In genomic region chr17:87861587-87861986, GRCm38 (mm10) we compare ENCODE assay signal across 32 mouse cellular contexts. TPM values are rescaled to one million over a fixed set of nuclear protein-coding genes. Genes with fewer than 3 reads are reported as not detected.
DNase-seq lines count a peak whose midpoint lies in the region; ATAC-seq and TF ChIP-seq lines count a peak whose summit lies in the region.
"Had no signal": no experiment of that assay in that cellular context is flagged by ENCODE, and none has a peak within 500 bp of the region (broad histone marks: within the 10 kb centered on the region; RNA-seq: fewer than 3 reads in every experiment).

No protein-coding gene starts in this region.

- DNase-seq in forebrain, embryonic 11.5 days (ENCODE audit: low spot score): peak; percentile 41
- no peak for DNase-seq in forebrain, postnatal 0 days
- peak; percentile 13 for DNase-seq in urinary bladder, adult 2 months (ENCODE audit: low spot score)
- no peak for DNase-seq in urinary bladder, postnatal 36 days (ENCODE audit: low spot score in 2 of 2)
- peak; percentile 43 for DNase-seq in adrenal gland, postnatal 10 days
- no peak for DNase-seq in lung, postnatal 0 days (ENCODE audit: low spot score)
- DNase-seq in cerebellum, adult 11-12 months: no peak
- DNase-seq: B cell, adult 2 months; gastrocnemius, postnatal 25 days; kidney, adult 11 months; layer of hippocampus, adult 9-11 months; lung, adult 18-20 months had no signal

- H3K27ac ChIP-seq in forebrain, embryonic 11.5 days (ENCODE audit: low read depth, low read length): no peak overlapping the region
- no peak overlapping the region for H3K27ac ChIP-seq in forebrain, postnatal 0 days (ENCODE audit: low read depth, low read length)
- no peak overlapping the region for H3K27ac ChIP-seq in lung, postnatal 0 days (ENCODE audit: low read length)
- H3K27ac ChIP-seq: heart, adult 2 months; hindbrain, embryonic 10.5 days; limb, embryonic 13.5 days; liver, embryonic 12.5 days; midbrain, embryonic 12.5 days; neural tube, embryonic 13.5 days had no signal

- no peak overlapping the region for H3K4me2 ChIP-seq in forebrain, embryonic 11.5 days (ENCODE audit: low read depth, low read length, severe bottlenecking)
- no peak overlapping the region for H3K4me2 ChIP-seq in forebrain, postnatal 0 days (ENCODE audit: low read depth)
- H3K4me2 ChIP-seq in lung, postnatal 0 days (replicated peaks; ENCODE audit: low read depth, low read length): no peak overlapping the region
- H3K4me2 ChIP-seq: limb, embryonic 13.5 days; liver, embryonic 12.5 days; midbrain, embryonic 12.5 days; neural tube, embryonic 13.5 days had no signal

- no peak for TF ChIP-seq EP300 in lung, postnatal 0 days (IDR thresholded peaks at IDR 0.05)

- H3K4me1 ChIP-seq in forebrain, embryonic 11.5 days (replicated peaks; ENCODE audit: control insufficient read depth, insufficient read depth, low read length): no peaks in the 10 kb centered on the region
- H3K4me1 ChIP-seq in forebrain, postnatal 0 days (ENCODE audit: insufficient read depth): no peaks in the 10 kb centered on the region
- H3K4me1 ChIP-seq in lung, postnatal 0 days (ENCODE audit: insufficient read depth, low read depth, low read length): no peaks in the 10 kb centered on the region
- H3K4me1 ChIP-seq: hindbrain, embryonic 10.5 days; limb, embryonic 13.5 days; liver, embryonic 12.5 days; midbrain, embryonic 12.5 days; neural tube, embryonic 13.5 days had no signal

- H3K36me3 ChIP-seq in forebrain, embryonic 11.5 days (ENCODE audit: control insufficient read depth, insufficient read depth, low read length): no peaks in the 10 kb centered on the region
- no peaks in the 10 kb centered on the region for H3K36me3 ChIP-seq in forebrain, postnatal 0 days (ENCODE audit: insufficient read depth)
- H3K36me3 ChIP-seq in lung, postnatal 0 days (ENCODE audit: insufficient read depth, low read length): no peaks in the 10 kb centered on the region
- H3K36me3 ChIP-seq: hindbrain, embryonic 10.5 days; limb, embryonic 13.5 days; liver, embryonic 12.5 days; midbrain, embryonic 12.5 days; neural tube, embryonic 13.5 days had no signal

- no peaks in the 10 kb centered on the region for H3K9me3 ChIP-seq in forebrain, embryonic 11.5 days (ENCODE audit: control insufficient read depth, low read length)
- H3K9me3 ChIP-seq in forebrain, postnatal 0 days (ENCODE audit: low read length): no peaks in the 10 kb centered on the region
- H3K9me3 ChIP-seq in lung, postnatal 0 days (ENCODE audit: low read length): no peaks in the 10 kb centered on the region
- H3K9me3 ChIP-seq: hindbrain, embryonic 10.5 days; limb, embryonic 13.5 days; liver, embryonic 12.5 days; midbrain, embryonic 12.5 days; neural tube, embryonic 13.5 days had no signal

- WGBS in forebrain, embryonic 11.5 days: 81% methylated on average over 5 of the region's 5 CpGs
- WGBS in forebrain, postnatal 0 days: 70% methylated on average over 5 of the region's 5 CpGs
- WGBS in lung, postnatal 0 days: 25% methylated on average over 5 of the region's 5 CpGs

- H3K9ac ChIP-seq in forebrain, embryonic 11.5 days (ENCODE audit: low read length): no peak overlapping the region
- H3K9ac ChIP-seq in forebrain, postnatal 0 days: no peak overlapping the region
- H3K9ac ChIP-seq in lung, postnatal 0 days (replicated peaks; ENCODE audit: low read depth): no peak overlapping the region
- H3K9ac ChIP-seq: limb, embryonic 13.5 days; liver, embryonic 12.5 days; midbrain, embryonic 12.5 days; neural tube, embryonic 13.5 days had no signal

- no peak for TF ChIP-seq CTCF in forebrain, postnatal 0 days (IDR thresholded peaks at IDR 0.05; ENCODE audit: low read depth)
- TF ChIP-seq CTCF in lung, postnatal 0 days (IDR thresholded peaks at IDR 0.05): no peak

- H3K4me3 ChIP-seq in forebrain, embryonic 11.5 days (ENCODE audit: low read depth, low read length): no peak overlapping the region
- no peak overlapping the region for H3K4me3 ChIP-seq in forebrain, postnatal 0 days (ENCODE audit: low read depth, low read length)
- no peak overlapping the region for H3K4me3 ChIP-seq in lung, postnatal 0 days (ENCODE audit: low read depth, low read length)
- H3K4me3 ChIP-seq: heart, adult 2 months; hindbrain, embryonic 10.5 days; limb, embryonic 13.5 days; liver, embryonic 12.5 days; midbrain, embryonic 12.5 days; neural tube, embryonic 13.5 days had no signal

- ATAC-seq in forebrain, embryonic 11.5 days (replicated peaks; ENCODE audit: low FRiP score): no peak
- ATAC-seq in forebrain, postnatal 0 days: no peak
- ATAC-seq in lung, postnatal 0 days: no peak
- ATAC-seq: forebrain, embryonic 14.5 days; hindbrain, embryonic 16.5 days; liver, embryonic 12.5 days had no signal

- no peaks in the 10 kb centered on the region for H3K27me3 ChIP-seq in forebrain, embryonic 11.5 days (ENCODE audit: control insufficient read depth, insufficient read depth, low read length)
- H3K27me3 ChIP-seq in forebrain, postnatal 0 days (ENCODE audit: insufficient read depth, low read length): no peaks in the 10 kb centered on the region
- no peaks in the 10 kb centered on the region for H3K27me3 ChIP-seq in lung, postnatal 0 days (replicated peaks; ENCODE audit: insufficient read depth, low read length)
- H3K27me3 ChIP-seq: limb, embryonic 13.5 days; liver, embryonic 12.5 days; neural tube, embryonic 13.5 days had no signal

RNA-seq across cellular contexts. Expression of gene Rpl36-ps4, which starts 59.2 kb away (rescaled TPM):
- polyA plus RNA-seq in forebrain, embryonic 11.5 days (2014; fragmentation: Nextera tagmentation; extraction: Ambion mirVana): not detected in 2 replicates
- not detected in 2 replicates for total RNA-seq in forebrain, postnatal 0 days (2014; rRNA removed)
- not detected in 2 replicates for polyA plus RNA-seq in forebrain, postnatal 0 days (2015; fragmentation: Nextera tagmentation; extraction: Ambion mirVana)
- not detected in 2 replicates for polyA plus RNA-seq in urinary bladder, adult 2 months (2012; rRNA removed)
- not detected for total RNA-seq in adrenal gland, postnatal 10 days (2021)
- not detected in 2 replicates for polyA plus RNA-seq in lung, postnatal 0 days (2015; fragmentation: Nextera tagmentation; extraction: Ambion mirVana)
- total RNA-seq: CH12.LX; gastrocnemius, postnatal 25 days; heart, adult 2 months; left cerebral cortex, adult 18-20 months; left cerebral cortex, postnatal 25 days; megakaryocyte, adult 5-6 weeks; MEL had no signal
- polyA plus RNA-seq: cortical plate, adult 2 months; embryonic facial prominence, embryonic 14.5 days; forebrain, embryonic 14.5 days; heart, adult 2 months; heart, embryonic 16.5 days; hindbrain, embryonic 10.5 days; hindbrain, embryonic 16.5 days; kidney, embryonic 16.5 days; large intestine, adult 2 months; limb, embryonic 13.5 days; liver, embryonic 12.5 days; midbrain, embryonic 12.5 days; neural tube, embryonic 13.5 days; spleen, adult 2 months; testis, adult 2 months had no signal

Comparison
In these comparisons a context has a peak if more than half of its experiments do, and no peak if none do; other contexts are left out.
1. DNase-seq: peak in forebrain, embryonic 11.5 days (single experiment), urinary bladder, adult 2 months (single experiment) and adrenal gland, postnatal 10 days (single experiment); none in forebrain, postnatal 0 days (single experiment), urinary bladder, postnatal 36 days (0 of 2), lung, postnatal 0 days (single experiment) and cerebellum, adult 11-12 months (single experiment).